Mouse (Mus musculus) ES-E14 (cell line): ENCODE results near the gene Hoxc10. TPM values are rescaled to one million over a fixed set of nuclear protein-coding genes. Genes with fewer than 3 reads are reported as not detected.

Source experiments
- DNase-seq: peaks from one replicate; pipeline ENCODE4 v3.0.0-alpha.2; 2013; ENCODE audit warnings: low read depth, low spot score
- H3K27ac ChIP-seq: 2 replicates; pipeline ENCODE4 v1.5.1; 2012; ENCODE audit warnings: low read depth, mild to moderate bottlenecking, low read length, moderate library complexity, mixed read lengths; ENCODE audit not compliant: poor library complexity, insufficient read depth, severe bottlenecking
- H3K36me3 ChIP-seq: 2 replicates; pipeline ENCODE4 v1.6.1; 2012; ENCODE audit warnings: mild to moderate bottlenecking, low read length, moderate library complexity, mixed read lengths; ENCODE audit not compliant: control insufficient read depth, poor library complexity, insufficient read depth, severe bottlenecking
- H3K4me1 ChIP-seq, 2 experiments: fragments of 150-350 bp in 1 of 2; sonication (generic) in 1 of 2; 2 replicates each; pipeline ENCODE4 v1.6.1; 2012; ENCODE audit warnings: low read length in 2 of 2, mild to moderate bottlenecking in 1 of 2, mixed read lengths in 1 of 2; ENCODE audit not compliant: control insufficient read depth in 2 of 2, insufficient read depth in 2 of 2, poor library complexity in 1 of 2
- H3K4me3 ChIP-seq, 2 experiments: fragments of 150-350 bp in 1 of 2; sonication (generic) in 1 of 2; 2 replicates each; pipeline ENCODE4 v1.5.1; 2012; ENCODE audit warnings: low read length in 2 of 2, low read depth in 1 of 2, mild to moderate bottlenecking in 1 of 2, mixed read lengths in 1 of 2; ENCODE audit not compliant: insufficient read depth in 1 of 2, poor library complexity in 1 of 2, severe bottlenecking in 1 of 2
- H3K9ac ChIP-seq: 2 replicates; pipeline ENCODE4 v1.6.1; 2012; ENCODE audit warnings: low read depth, mild to moderate bottlenecking, low read length, mixed read lengths; ENCODE audit not compliant: poor library complexity, insufficient read depth, severe bottlenecking
- H3K9me3 ChIP-seq: fragments of 150-350 bp; sonication (generic); 2 replicates; pipeline ENCODE4 v1.6.1; 2012; ENCODE audit warnings: low read depth, mild to moderate bottlenecking, low read length; ENCODE audit not compliant: control insufficient read depth, insufficient read depth
- CHD2 ChIP-seq: IDR thresholded peaks from 2 replicates; pipeline ENCODE4 v1.6.1; 2014; ENCODE audit warnings: mild to moderate bottlenecking, low read depth, low read length, inconsistent platforms
- HCFC1 ChIP-seq: IDR thresholded peaks from 2 replicates; pipeline ENCODE4 v1.6.1; 2012; ENCODE audit warnings: low read length, inconsistent platforms, borderline replicate concordance; ENCODE audit not compliant: insufficient read depth
- MAFK ChIP-seq: IDR thresholded peaks from 2 replicates; pipeline ENCODE4 v1.6.1; 2014; ENCODE audit warnings: mild to moderate bottlenecking, low read depth, low read length, inconsistent platforms; ENCODE audit not compliant: insufficient read depth
- ZC3H11A ChIP-seq: IDR thresholded peaks from 2 replicates; pipeline ENCODE4 v1.6.1; 2012; ENCODE audit warnings: low read depth, mild to moderate bottlenecking, inconsistent platforms, low read length, borderline replicate concordance
- ZNF384 ChIP-seq: IDR thresholded peaks from 2 replicates; pipeline ENCODE4 v1.6.1; 2012; ENCODE audit warnings: low read depth, low read length, inconsistent platforms
- in situ Hi-C, 2 experiments: fragments of 600-800 bp; cut with MboI; formaldehyde crosslinking; loops; one replicate each; pipeline ENCODE4 v1.15.1; 2025; ENCODE audit warnings: low sequenced_read_pairs in 2 of 2, inconsistent platforms in 1 of 2; ENCODE audit not compliant: unreplicated experiment in 2 of 2
- total RNA-seq: library from RNA; depleted of rRNA; stranded (reverse); fragments of 300-350 nt; gene quantifications from 2 replicates; pipeline ENCODE4 v1.2.3, GENCODE M21; 2012

Hoxc10 gene
- total RNA-seq, 1 experiment = 0.58 TPM

GRCm38 (mm10) chr15:102983716-102984115 lies 17.1 kb downstream of the Hoxc10 start:
- Histone ChIP-seq H3K9me3 (no peaks in the 10 kb centered on the region), H3K4me3 (no peak overlapping the region), H3K4me1 (no peaks in the 10 kb centered on the region), H3K9ac (no peak overlapping the region), H3K36me3 (no peaks in the 10 kb centered on the region), H3K27ac (no peak overlapping the region)
- TF ChIP-seq ZNF384 (no peak), CHD2 (no peak), ZC3H11A (no peak), MAFK (no peak), HCFC1 (no peak)
- DNase-seq = no peak
- in situ Hi-C loops = loop anchor here in 1 of 2 experiments (10.0 to 25.0 kb wide), 3 partner anchors 59 to 329 kb away; partner anchors contain the start of genes Gpr84 and Hoxc13

GRCm38 (mm10) chr15:102984521-102984920 lies 17.9 kb downstream of the Hoxc10 start:
- Histone ChIP-seq H3K9ac (no peak overlapping the region), H3K4me1 (no peaks in the 10 kb centered on the region)
- in situ Hi-C loops = loop anchor here in 1 of 2 experiments (10.0 to 25.0 kb wide), 3 partner anchors 60 to 328 kb away; partner anchors contain the start of genes Gpr84 and Hoxc13

GRCm38 (mm10) chr15:102984925-102985324 lies 18.3 kb downstream of the Hoxc10 start:
- TF ChIP-seq ZC3H11A (no peak), ZNF384 (no peak), HCFC1 (no peak), CHD2 (no peak), MAFK (no peak)
- Histone ChIP-seq H3K9me3 (no peaks in the 10 kb centered on the region), H3K4me3 (no peak overlapping the region), H3K9ac (no peak overlapping the region), H3K27ac (no peak overlapping the region), H3K36me3 (no peaks in the 10 kb centered on the region), H3K4me1 (no peaks in the 10 kb centered on the region)
- DNase-seq = no peak
- in situ Hi-C loops = loop anchor here (5.0 to 25.0 kb wide), 4 partner anchors 60 to 327 kb away; partner anchors contain the start of genes Gpr84 (in 1 of the 2) and Hoxc13 (in 1 of the 2)

More at GRCm38 (mm10) chr15:102984521-102984920, 17.9 kb downstream of the Hoxc10 start:
- H3K27ac ChIP-seq = no peak overlapping the region
- no peaks in the 10 kb centered on the region for H3K9me3 ChIP-seq
- TF ChIP-seq CHD2 = no peak
- no peak for TF ChIP-seq HCFC1
- TF ChIP-seq MAFK = no peak
- TF ChIP-seq ZC3H11A = no peak
- no peak for TF ChIP-seq ZNF384
- H3K4me3 ChIP-seq = no peak overlapping the region
- no peak for DNase-seq
- H3K36me3 ChIP-seq = no peaks in the 10 kb centered on the region

GRCm38 (mm10) chr15:102987124-102987833 lies 20.7 kb downstream of the Hoxc10 start:
- Histone ChIP-seq H3K36me3 (no peaks in the 10 kb centered on the region), H3K9me3 (no peaks in the 10 kb centered on the region), H3K4me1 (peaks cover 0 to 7% of the 10 kb centered on the region in 2 experiments; a peak in 1 of 4 replicates), H3K27ac (no peak overlapping the region), H3K9ac (no peak overlapping the region), H3K4me3 (no peak overlapping the region)
- in situ Hi-C loops = loop anchor here (5.0 to 25.0 kb wide), 4 partner anchors 62 to 325 kb away; partner anchors contain the start of genes Gpr84 (in 1 of the 2) and Hoxc13 (in 1 of the 2)
- TF ChIP-seq ZNF384 (no peak), HCFC1 (no peak), ZC3H11A (no peak; the same call in 1 of the 2 replicates), MAFK (no peak), CHD2 (no peak)
- peak; percentile 93 for DNase-seq
